Mouse (Mus musculus) small intestine, adult 10 weeks (tissue): ENCODE results near the gene Gm3460. TPM values are rescaled to one million over a fixed set of nuclear protein-coding genes. Genes with fewer than 3 reads are reported as not detected.

ENCODE experiments used
- polyA plus RNA-seq: library from polyadenylated mRNA; stranded (reverse); fragments of 350-450 nt; fragmentation: Illumina TruSeq; extraction: RNeasy Lipid Tissue Mini Kit (QIAGEN cat#74804); gene quantifications from one replicate; pipeline ENCODE4 v1.2.3, GENCODE M21; 2014; ENCODE audit warnings: low replicate concordance

Gm3460 gene
- not detected for polyA plus RNA-seq

DNA sequence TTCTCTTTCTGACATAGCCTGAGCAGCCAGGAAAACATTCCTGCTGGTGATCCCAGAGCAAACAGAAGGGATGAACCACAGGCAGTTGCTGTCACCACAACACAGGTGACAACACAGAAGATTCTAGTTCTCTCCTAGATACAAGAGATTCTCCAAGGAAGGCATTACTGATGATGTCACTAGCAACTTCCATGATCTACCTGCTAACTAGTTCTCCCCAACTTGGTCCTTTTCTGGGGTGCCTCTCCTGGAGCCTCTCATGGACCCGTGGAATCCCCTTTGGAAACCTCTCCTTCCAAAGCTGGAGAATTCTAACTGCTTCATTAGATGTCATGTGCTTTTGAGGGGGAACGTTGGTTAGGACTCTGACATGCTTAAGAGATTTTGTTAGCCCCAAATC, at the start of gene Gm3460:
Gm3460 (minus strand) TSS at position 101 of the 400 bp plus-strand sequence.

DNA sequence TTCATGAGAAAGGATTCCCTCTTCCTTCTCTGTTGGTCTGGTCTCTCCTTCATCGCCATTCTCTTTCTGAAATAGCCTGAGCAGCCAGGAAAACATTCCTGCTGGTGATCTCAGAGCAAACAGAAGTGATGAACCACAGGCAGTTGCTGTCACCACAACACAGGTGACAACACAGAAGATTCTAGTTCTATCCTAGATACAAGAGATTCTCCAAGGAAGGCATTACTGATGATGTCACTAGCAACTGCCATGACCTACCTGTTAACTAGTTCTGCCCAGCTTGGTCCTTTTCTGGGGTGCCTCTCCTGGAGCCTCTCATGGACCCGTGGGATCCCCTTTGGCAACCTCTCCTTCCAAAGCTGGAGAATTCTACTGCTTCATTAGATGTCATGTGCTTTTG, 31.7 kb downstream of the Gm3460 start, which contains the start of gene Gm3629:
Gm3629 (minus strand) TSS at position 101 of the 400 bp plus-strand sequence.

Other genes starting within 250 kb of the Gm3460 start
- not detected for gene Gm16440, start 232.1 kb downstream of the Gm3460 start, polyA plus RNA-seq
- 0.63 TPM for gene Gm3591, start 209.9 kb downstream of the Gm3460 start, polyA plus RNA-seq
- not detected for gene Gm3594, start 177.8 kb downstream of the Gm3460 start, polyA plus RNA-seq
- gene Gm8356, start 85.1 kb downstream of the Gm3460 start, polyA plus RNA-seq: not detected
- not detected for gene Gm3629, start 31.8 kb downstream of the Gm3460 start, polyA plus RNA-seq
- gene Gm10251, start 61.8 kb upstream of the Gm3460 start, polyA plus RNA-seq: not detected
- 0.56 TPM for gene Gm8050, start 97.8 kb upstream of the Gm3460 start, polyA plus RNA-seq
- gene Gm3636, start 119.9 kb upstream of the Gm3460 start, polyA plus RNA-seq: 5.2 TPM
- gene Gm8362, start 152.0 kb upstream of the Gm3460 start, polyA plus RNA-seq: not detected
- gene Gm3642, start 217.9 kb upstream of the Gm3460 start, polyA plus RNA-seq: not detected